Mouse (Mus musculus) midbrain, embryonic 14.5 days (tissue): Measurements from ENCODE around the gene Smg5. TPM values are rescaled to one million over a fixed set of nuclear protein-coding genes. Genes with fewer than 3 reads are reported as not detected.

Source experiments
- ATAC-seq: fragments of 200-750 bp; cut with Nextera tagmentation; 2 replicates; pipeline ENCODE4 v1.8.0; 2017; ENCODE audit warnings: moderate number of reproducible peaks, moderate library complexity; ENCODE audit not compliant: low FRiP score, low TSS enrichment
- DNase-seq: peaks from one replicate; pipeline ENCODE4 v3.0.0-alpha.2; 2015
- H3K27ac ChIP-seq: fragments of 300-500 bp; sonication (generic); replicated peaks from 2 replicates; pipeline ENCODE4 v1.5.1; 2014; ENCODE audit warnings: mild to moderate bottlenecking, low read depth, low read length, moderate library complexity
- H3K27me3 ChIP-seq: fragments of 300-500 bp; sonication (generic); 2 replicates; pipeline ENCODE4 v1.6.1; 2014; ENCODE audit warnings: low read length, control low read depth, mixed read lengths; ENCODE audit not compliant: control insufficient read depth, insufficient read depth
- H3K36me3 ChIP-seq: fragments of 300-500 bp; sonication (generic); 2 replicates; pipeline ENCODE4 v1.6.1; 2014; ENCODE audit warnings: low read length, control low read depth; ENCODE audit not compliant: control insufficient read depth, insufficient read depth
- H3K4me1 ChIP-seq: fragments of 300-500 bp; sonication (generic); 2 replicates; pipeline ENCODE4 v1.6.1; 2014; ENCODE audit warnings: mild to moderate bottlenecking, antibody characterized with exemption, low read length, control low read depth; ENCODE audit not compliant: control insufficient read depth, insufficient read depth
- H3K4me2 ChIP-seq: fragments of 300-500 bp; sonication (generic); 2 replicates; pipeline ENCODE4 v1.6.1; 2014; ENCODE audit warnings: mild to moderate bottlenecking, low read length, moderate library complexity
- H3K4me3 ChIP-seq: fragments of 300-500 bp; sonication (generic); replicated peaks from 2 replicates; pipeline ENCODE4 v1.5.1; 2014; ENCODE audit warnings: low read depth, low read length
- H3K9ac ChIP-seq: fragments of 300-500 bp; sonication (generic); replicated peaks from 2 replicates; pipeline ENCODE4 v1.6.1; 2014; ENCODE audit warnings: mild to moderate bottlenecking, low read length, moderate library complexity
- H3K9me3 ChIP-seq: fragments of 300-500 bp; sonication (generic); 2 replicates; pipeline ENCODE4 v1.6.1; 2016; ENCODE audit warnings: low read length, control low read depth, mixed read lengths; ENCODE audit not compliant: control insufficient read depth
- WGBS: fragments of 180-500 bp; shearing (Covaris S2); extraction: QIAGEN DNeasy Blood & Tissue Kit; methylation state at CpG from one replicate; pipeline ENCODE4 v1.1.7; 2014; 5-methylcytosine and 5-hydroxymethylcytosine counted together
- polyA plus RNA-seq: library from polyadenylated mRNA; unstranded; fragments of >200 nt; fragmentation: Nextera tagmentation; extraction: Ambion mirVana; gene quantifications from 2 replicates; pipeline ENCODE4 v1.2.1, GENCODE M21; 2014

The Smg5 gene
- polyA plus RNA-seq, 1 experiment from 2014 or later, result 57.0 TPM

- ATAC-seq, result no peak
- 97% methylated on average over 7 of the region's 7 CpGs for WGBS
- no peak for DNase-seq
- H3K4me3 ChIP-seq, result no peak overlapping the region
- H3K4me2 ChIP-seq, result no peak overlapping the region
- H3K9ac ChIP-seq, result no peak overlapping the region
- no peak overlapping the region for H3K27ac ChIP-seq
- no peaks in the 10 kb centered on the region for H3K9me3 ChIP-seq
- H3K27me3 ChIP-seq, result no peaks in the 10 kb centered on the region
- H3K36me3 ChIP-seq, result peaks cover 23% of the 10 kb centered on the region
- H3K4me1 ChIP-seq, result peaks cover 11% of the 10 kb centered on the region
Observed at GRCm38 (mm10) chr3:88338316-88338715, 2.3 kb downstream of the Smg5 start.

GRCm38 (mm10) chr3:88339006-88339405 lies 2.9 kb downstream of the Smg5 start:
- Histone ChIP-seq H3K36me3 (peaks cover 30% of the 10 kb centered on the region), H3K4me3 (no peak overlapping the region), H3K4me1 (peaks cover 11% of the 10 kb centered on the region), H3K9ac (no peak overlapping the region), H3K4me2 (no peak overlapping the region), H3K9me3 (no peaks in the 10 kb centered on the region), H3K27me3 (no peaks in the 10 kb centered on the region), H3K27ac (no peak overlapping the region)
- DNase-seq (no peak), ATAC-seq (no peak)
- WGBS, result 80% methylated on average over 3 of the region's 3 CpGs

GRCm38 (mm10) chr3:88350732-88351131 lies 14.7 kb downstream of the Smg5 start:
- Histone ChIP-seq H3K27ac (no peak overlapping the region), H3K4me2 (no peak overlapping the region), H3K9ac (no peak overlapping the region), H3K4me1 (no peaks in the 10 kb centered on the region), H3K27me3 (no peaks in the 10 kb centered on the region), H3K36me3 (peaks cover 100% of the 10 kb centered on the region), H3K9me3 (no peaks in the 10 kb centered on the region), H3K4me3 (no peak overlapping the region)
- DNase-seq (no peak), ATAC-seq (no peak)
- WGBS, result 94% methylated on average over 13 of the region's 13 CpGs

- 90% methylated on average over 9 of the region's 9 CpGs for WGBS
- Histone ChIP-seq H3K4me1 (no peaks in the 10 kb centered on the region), H3K4me2 (no peak overlapping the region), H3K27me3 (no peaks in the 10 kb centered on the region), H3K4me3 (no peak overlapping the region), H3K36me3 (peaks cover 100% of the 10 kb centered on the region), H3K9me3 (no peaks in the 10 kb centered on the region), H3K27ac (no peak overlapping the region), H3K9ac (no peak overlapping the region)
- DNase-seq (no peak), ATAC-seq (no peak)
Observed at GRCm38 (mm10) chr3:88352907-88353306, 16.8 kb downstream of the Smg5 start.

- H3K4me1 ChIP-seq, result no peaks in the 10 kb centered on the region
- DNase-seq (no peak), ATAC-seq (no peak)
- H3K27ac ChIP-seq, result no peak overlapping the region
- no peak overlapping the region for H3K4me2 ChIP-seq
- no peaks in the 10 kb centered on the region for H3K27me3 ChIP-seq
- peaks cover 100% of the 10 kb centered on the region for H3K36me3 ChIP-seq
- H3K4me3 ChIP-seq, result no peak overlapping the region
- no peak overlapping the region for H3K9ac ChIP-seq
- H3K9me3 ChIP-seq, result no peaks in the 10 kb centered on the region
- 96% methylated on average over 8 of the region's 8 CpGs for WGBS
Observed at GRCm38 (mm10) chr3:88354396-88355165, 18.5 kb downstream of the Smg5 start.

- no peak overlapping the region for H3K4me3 ChIP-seq
- ATAC-seq (no peak), DNase-seq (peak; percentile 4)
- H3K9me3 ChIP-seq, result no peaks in the 10 kb centered on the region
- 59% methylated on average over 5 of the region's 5 CpGs for WGBS
- no peak overlapping the region; the same call in 1 of the 2 replicates for H3K27ac ChIP-seq
- H3K27me3 ChIP-seq, result peaks cover 4% of the 10 kb centered on the region; the same call in 1 of the 2 replicates
- H3K4me1 ChIP-seq, result no peaks in the 10 kb centered on the region
- peaks cover 85% of the 10 kb centered on the region for H3K36me3 ChIP-seq
- no peak overlapping the region for H3K4me2 ChIP-seq
- H3K9ac ChIP-seq, result no peak overlapping the region
Observed at GRCm38 (mm10) chr3:88359584-88359983, 23.5 kb downstream of the Smg5 start.

GRCm38 (mm10) chr3:88359989-88360388 lies 23.9 kb downstream of the Smg5 start:
- H3K9ac ChIP-seq, result no peak overlapping the region
- 73% methylated on average over 3 of the region's 3 CpGs for WGBS
- no peak for ATAC-seq
- H3K27me3 ChIP-seq, result peaks cover 4% of the 10 kb centered on the region; the same call in 1 of the 2 replicates
- H3K4me1 ChIP-seq, result no peaks in the 10 kb centered on the region
- peaks cover 81% of the 10 kb centered on the region for H3K36me3 ChIP-seq
- H3K27ac ChIP-seq, result no peak overlapping the region; the same call in 1 of the 2 replicates
- no peaks in the 10 kb centered on the region for H3K9me3 ChIP-seq
- no peak overlapping the region for H3K4me3 ChIP-seq
- DNase-seq, result no peak
- H3K4me2 ChIP-seq, result no peak overlapping the region

GRCm38 (mm10) chr3:88361096-88361495 lies 25.0 kb downstream of the Smg5 start:
- Histone ChIP-seq H3K36me3 (peaks cover 70% of the 10 kb centered on the region), H3K9ac (no peak overlapping the region)
- no peak for ATAC-seq

More at GRCm38 (mm10) chr3:88361096-88361495, 25.0 kb downstream of the Smg5 start:
- WGBS, result 87% methylated on average over 6 of the region's 6 CpGs
- DNase-seq, result no peak
- no peaks in the 10 kb centered on the region for H3K4me1 ChIP-seq
- no peak overlapping the region for H3K27ac ChIP-seq
- H3K9me3 ChIP-seq, result no peaks in the 10 kb centered on the region
- H3K27me3 ChIP-seq, result peaks cover 5% of the 10 kb centered on the region
- H3K4me3 ChIP-seq, result no peak overlapping the region
- H3K4me2 ChIP-seq, result no peak overlapping the region
